In the genomic region with DNA sequence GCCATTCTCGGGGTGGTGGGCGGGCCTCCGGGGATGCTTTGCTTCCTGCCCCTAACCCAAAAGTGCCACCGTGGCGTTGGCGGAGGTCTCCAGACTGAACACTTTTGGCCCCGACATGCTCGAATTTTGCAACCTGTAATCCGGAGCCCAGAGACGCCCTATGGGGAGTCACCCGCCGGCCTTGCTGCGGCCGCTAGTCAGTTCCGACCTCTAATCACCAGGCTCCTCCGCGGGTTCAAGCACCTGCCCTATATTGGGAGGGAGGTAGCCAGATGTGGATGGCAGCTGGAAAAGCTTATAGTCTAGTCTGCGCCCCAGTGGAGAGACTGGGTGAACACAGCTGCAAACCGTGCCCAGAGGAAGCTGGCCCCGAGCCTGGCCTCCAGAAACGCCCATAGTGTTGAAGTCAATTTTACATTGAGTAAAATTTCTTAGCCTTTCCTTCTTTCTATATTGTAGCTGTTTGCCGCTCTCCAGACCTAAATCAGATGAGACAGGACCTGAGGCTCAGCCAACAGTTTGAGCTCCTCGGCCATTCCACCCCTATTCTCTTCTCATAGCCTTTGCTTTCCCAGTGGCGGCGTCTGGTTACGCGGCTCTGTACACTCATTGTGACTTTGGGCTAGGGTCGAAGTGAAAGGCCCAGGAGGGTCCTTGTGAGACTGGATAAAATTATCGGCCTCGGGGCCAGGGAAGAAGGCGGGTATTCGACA, we compare ENCODE assay signal across 8 mouse cellular contexts. TPM values are rescaled to one million over a fixed set of nuclear protein-coding genes. Genes with fewer than 3 reads are reported as not detected.
DNase-seq lines count a peak whose midpoint lies in the region; ATAC-seq and TF ChIP-seq lines count a peak whose summit lies in the region.

No protein-coding gene starts in this region.

- peaks cover 63% of the 10 kb centered on the region for H3K27me3 ChIP-seq in kidney, embryonic 15.5 days
- peaks cover 50% of the 10 kb centered on the region for H3K27me3 ChIP-seq in forebrain, postnatal 0 days (ENCODE audit: insufficient read depth, low read length)

- peak; percentile 26 for ATAC-seq in kidney, embryonic 15.5 days (replicated peaks; ENCODE audit: low FRiP score)
- ATAC-seq in forebrain, postnatal 0 days: peak; percentile 16
- no peak for ATAC-seq in inflammation-experienced regulatory T-cells, adult 6 months

- peak overlapping the region; percentile 96 for H3K4me2 ChIP-seq in kidney, embryonic 15.5 days
- peak overlapping the region; percentile 100 for H3K4me2 ChIP-seq in forebrain, postnatal 0 days (ENCODE audit: low read depth)

- TF ChIP-seq CTCF in forebrain, postnatal 0 days (IDR thresholded peaks at IDR 0.05; ENCODE audit: low read depth): no peak; the same call in 1 of the 2 replicates

- DNase-seq in kidney, postnatal 10 days: no peak
- DNase-seq in MN1 (ENCODE audit: low spot score): peak; percentile 66
- no peak for DNase-seq in forebrain, postnatal 0 days
- DNase-seq in kidney, postnatal 4 days: peak; percentile 47 to 61
- DNase-seq in neural tube, embryonic 10.5 days (ENCODE audit: extremely low spot score, low spot score): peak; percentile 41
- no peak for DNase-seq in yolk sac, embryonic 10.5 days (ENCODE audit: low spot score)

- H3K9ac ChIP-seq in kidney, embryonic 15.5 days: peak overlapping the region; percentile 76
- peak overlapping the region; percentile 96 for H3K9ac ChIP-seq in forebrain, postnatal 0 days

- peaks cover 59% of the 10 kb centered on the region for H3K4me1 ChIP-seq in kidney, embryonic 15.5 days
- peaks cover 5% of the 10 kb centered on the region for H3K4me1 ChIP-seq in forebrain, postnatal 0 days (ENCODE audit: insufficient read depth)

- H3K4me3 ChIP-seq in kidney, embryonic 15.5 days (replicated peaks): peak overlapping the region; percentile 62
- peak overlapping the region; percentile 83 for H3K4me3 ChIP-seq in forebrain, postnatal 0 days (ENCODE audit: low read depth, low read length)

- WGBS in kidney, embryonic 15.5 days: under 1% methylated on average over 32 of the region's 32 CpGs
- under 1% methylated on average over 32 of the region's 32 CpGs for WGBS in forebrain, postnatal 0 days

- peak overlapping the region; percentile 96 for H3K27ac ChIP-seq in kidney, embryonic 15.5 days
- peak overlapping the region; percentile 99; the same call in 1 of the 2 replicates for H3K27ac ChIP-seq in forebrain, postnatal 0 days (ENCODE audit: low read depth, low read length)

- H3K36me3 ChIP-seq in kidney, embryonic 15.5 days: no peaks in the 10 kb centered on the region
- H3K36me3 ChIP-seq in forebrain, postnatal 0 days (ENCODE audit: insufficient read depth): no peaks in the 10 kb centered on the region

- no peaks in the 10 kb centered on the region for H3K9me3 ChIP-seq in kidney, embryonic 15.5 days (replicated peaks)
- H3K9me3 ChIP-seq in forebrain, postnatal 0 days (ENCODE audit: low read length): no peaks in the 10 kb centered on the region

RNA-seq across cellular contexts. Expression of a gene that starts 0.4 kb away (rescaled TPM):
- polyA plus RNA-seq in kidney, embryonic 15.5 days (2015; fragmentation: Nextera tagmentation; extraction: Ambion mirVana): 13.3 and 20.2 TPM in 2 replicates
- total RNA-seq in forebrain, postnatal 0 days (2014; rRNA removed): 1.8 and 6.1 TPM in 2 replicates
- 1.4 and 1.7 TPM in 2 replicates for polyA plus RNA-seq in forebrain, postnatal 0 days (2015; fragmentation: Nextera tagmentation; extraction: Ambion mirVana)
- polyA plus RNA-seq in inflammation-experienced regulatory T-cells, adult 6 months (2017; shearing (Covaris generic)): 1 to 10 TPM in 1 of 3 experiments, under 1 TPM in 2; 0.21 to 1.0 (median 0.56) TPM

RNA-seq across cellular contexts. Expression of a gene that starts 28.2 kb away (rescaled TPM):
- 20.2 and 24.4 TPM in 2 replicates for polyA plus RNA-seq in kidney, embryonic 15.5 days (2015; fragmentation: Nextera tagmentation; extraction: Ambion mirVana)
- total RNA-seq in forebrain, postnatal 0 days (2014; rRNA removed): 50.7 and 53.1 TPM in 2 replicates
- 93.3 and 106 TPM in 2 replicates for polyA plus RNA-seq in forebrain, postnatal 0 days (2015; fragmentation: Nextera tagmentation; extraction: Ambion mirVana)
- 10 to 100 TPM; 61.5 to 97.7 (median 97.5) TPM for polyA plus RNA-seq in inflammation-experienced regulatory T-cells, adult 6 months (2017; shearing (Covaris generic))

RNA-seq across cellular contexts. Expression of a gene that starts 30.0 kb away (rescaled TPM):
- polyA plus RNA-seq in kidney, embryonic 15.5 days (2015; fragmentation: Nextera tagmentation; extraction: Ambion mirVana): 0.78 and 1.1 TPM in 2 replicates
- 5.2 and 6.4 TPM in 2 replicates for total RNA-seq in forebrain, postnatal 0 days (2014; rRNA removed)
- polyA plus RNA-seq in forebrain, postnatal 0 days (2015; fragmentation: Nextera tagmentation; extraction: Ambion mirVana): 1.6 and 1.9 TPM in 2 replicates
- polyA plus RNA-seq in inflammation-experienced regulatory T-cells, adult 6 months (2017; shearing (Covaris generic)): not detected

Comparison
In these comparisons a context has a peak if more than half of its experiments do, and no peak if none do; other contexts are left out.
1. DNase-seq: peak in MN1 (single experiment), kidney, postnatal 4 days (2 of 2) and neural tube, embryonic 10.5 days (single experiment); none in kidney, postnatal 10 days (single experiment), forebrain, postnatal 0 days (single experiment) and yolk sac, embryonic 10.5 days (single experiment).